Mouse (Mus musculus) left cerebral cortex, adult 9 months (tissue): Measurements from ENCODE around the gene Cacna1f.
A peak's percentile ranks its signal among the peaks of the same experiment; 100 is the strongest.

Source experiments
- DNase-seq, 2 experiments: peaks; one replicate each; pipeline ENCODE4 v3.0.0; 2022; ENCODE audit warnings: low spot score in 2 of 2

Gene Cacna1f

DNA sequence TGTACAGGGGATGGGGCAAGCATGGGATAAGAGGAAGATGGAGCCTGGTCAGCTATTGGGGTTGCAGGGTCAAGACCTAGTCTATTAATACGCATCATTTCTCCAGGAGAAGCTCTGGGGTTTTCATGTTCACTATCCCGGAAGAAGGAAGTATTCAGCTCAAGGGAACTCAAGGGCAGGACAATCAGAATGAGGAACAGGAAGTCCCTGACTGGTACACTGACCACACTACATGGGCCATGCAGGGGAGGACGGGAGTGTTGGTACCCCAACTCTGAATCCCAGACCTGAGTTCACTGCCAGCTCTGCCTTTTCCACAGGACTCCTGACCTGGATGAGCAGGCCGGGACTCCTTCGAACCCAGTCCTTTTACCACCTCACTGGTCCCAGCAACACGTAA is 25.7 kb downstream of the Cacna1f start:
- no peak for DNase-seq

DNA sequence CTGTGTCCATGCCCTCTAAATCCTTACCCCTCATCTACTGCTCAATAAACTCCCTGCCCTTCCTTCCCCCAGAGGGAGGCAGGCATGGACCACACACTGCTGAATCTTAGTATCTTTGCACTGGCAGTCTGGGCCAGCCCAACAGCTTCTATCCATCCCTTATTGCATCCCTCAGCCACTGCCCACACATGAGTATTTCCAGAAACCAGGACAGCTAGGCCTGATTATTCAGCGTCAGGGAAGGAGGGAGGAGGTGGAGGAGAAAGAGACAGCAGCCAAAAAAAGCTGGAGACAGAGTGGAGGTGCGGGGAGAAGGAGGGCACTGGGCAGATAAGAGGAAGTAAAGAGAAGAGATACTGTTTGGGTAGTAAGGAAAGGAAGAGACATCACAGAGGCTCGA is 28.2 kb downstream of the Cacna1f start:
- peak; percentile 51 to 72 for DNase-seq

DNA sequence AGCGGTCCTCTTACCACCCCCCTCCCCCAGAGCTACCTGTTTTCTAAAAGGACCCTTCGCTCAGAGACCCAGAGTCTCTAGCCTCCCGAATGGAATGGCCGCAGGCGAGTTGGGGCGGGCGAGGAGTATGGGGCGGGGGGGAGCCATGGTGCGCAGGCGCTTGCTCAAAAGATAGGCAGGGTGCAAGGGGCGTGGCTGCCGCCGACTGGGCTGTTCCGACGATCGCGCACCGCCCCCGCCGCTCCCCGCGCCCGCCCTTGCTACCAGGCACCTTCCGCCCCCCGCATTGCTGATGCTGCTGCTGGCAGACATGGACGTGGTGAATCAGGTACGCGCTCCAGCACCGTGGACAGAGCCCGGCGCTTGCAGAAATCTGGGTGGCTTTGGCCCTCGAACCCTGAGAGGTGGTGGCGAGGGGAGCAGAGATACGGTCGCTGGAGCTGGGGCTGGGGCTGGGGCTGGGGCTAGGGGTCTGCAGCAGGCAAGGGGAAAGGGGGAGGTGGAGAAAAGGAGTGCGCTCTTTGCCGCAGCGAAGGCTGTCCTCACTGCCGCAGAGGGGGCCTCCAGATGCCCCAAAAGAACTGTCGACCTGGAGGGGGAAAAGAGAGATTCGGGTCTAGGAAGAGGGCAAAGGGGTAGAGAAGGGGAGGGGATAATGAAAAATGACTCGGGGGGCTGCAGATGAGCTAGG is 31.7 kb downstream of the Cacna1f start, which contains the start of gene Syp:
TSS of gene Syp (plus strand) at position 71 of the 691 bp plus-strand sequence.
- peak; percentile 67 to 86 for DNase-seq

DNA sequence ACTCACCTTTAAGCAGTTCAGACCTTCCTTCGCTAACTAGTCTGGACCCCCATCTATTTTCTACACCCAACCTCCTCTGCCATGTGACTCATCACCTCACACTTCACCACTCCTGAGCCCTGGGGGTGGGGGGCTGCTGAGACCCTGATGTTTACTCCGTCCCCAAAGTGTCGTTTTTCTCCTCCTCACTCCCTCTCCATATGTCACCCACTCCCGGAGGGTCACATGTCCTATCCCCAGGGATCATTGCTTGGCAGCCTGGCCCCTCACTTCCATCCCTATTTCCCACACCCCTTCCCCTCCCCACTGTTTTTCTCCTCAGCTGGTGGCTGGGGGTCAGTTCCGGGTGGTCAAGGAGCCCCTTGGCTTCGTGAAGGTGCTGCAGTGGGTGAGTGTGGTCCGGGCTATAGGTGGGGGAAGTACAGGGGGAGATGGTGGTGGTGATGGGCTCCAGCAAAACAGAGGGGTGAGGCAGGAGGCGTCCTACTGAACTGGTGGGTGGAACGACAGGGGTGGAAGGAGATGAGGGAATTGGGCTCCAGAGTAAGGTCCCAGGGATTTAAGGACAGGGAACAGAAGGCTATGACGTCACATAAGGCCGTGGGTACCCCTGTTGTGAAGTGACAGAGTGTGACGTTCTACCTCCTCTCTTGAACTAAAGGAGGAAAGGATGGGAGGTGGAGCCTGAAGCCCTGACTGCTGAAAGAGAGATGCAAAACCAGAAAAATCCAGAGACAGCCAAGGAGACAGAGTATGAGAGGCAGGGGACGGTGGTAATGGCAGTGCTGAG is 32.8 kb downstream of the Cacna1f start:
- peak in 1 of 2 experiments; percentile 32 for DNase-seq

DNA sequence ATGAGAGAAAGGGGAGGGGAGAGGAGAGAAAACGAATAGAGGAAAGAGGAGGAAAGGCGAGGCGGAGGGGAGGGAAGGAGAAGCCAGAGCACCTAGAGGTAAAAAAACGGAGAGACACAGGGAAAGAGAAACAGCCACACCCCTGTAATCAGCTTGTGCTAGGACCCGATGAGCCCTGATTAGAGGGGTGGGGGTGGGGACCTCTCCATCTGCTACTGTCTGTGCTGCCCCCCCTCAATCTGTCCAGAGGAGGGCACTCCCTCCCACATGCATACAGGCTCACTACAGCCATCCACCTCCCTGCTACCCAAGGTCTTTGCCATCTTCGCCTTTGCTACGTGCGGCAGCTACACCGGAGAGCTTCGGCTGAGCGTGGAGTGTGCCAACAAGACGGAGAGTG is 33.9 kb downstream of the Cacna1f start:
- DNase-seq = no peak

DNA sequence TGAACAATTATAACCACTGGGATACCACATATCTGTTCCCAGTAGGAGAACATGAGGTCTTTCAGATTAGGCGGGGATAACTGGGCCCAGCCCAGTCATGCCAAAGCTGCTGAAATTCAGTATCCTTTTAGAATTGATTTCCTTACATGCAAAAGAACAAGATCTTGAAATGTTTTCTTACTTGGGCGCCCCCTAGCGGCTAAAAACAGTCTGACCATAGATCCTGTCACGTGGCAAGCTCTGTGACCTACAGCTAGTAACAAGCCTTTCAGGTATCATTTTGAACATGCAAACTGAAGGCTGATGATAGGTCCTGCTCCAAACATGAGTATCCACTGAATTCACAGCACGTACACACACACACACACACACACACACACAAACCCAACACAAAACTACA is 38.5 kb downstream of the Cacna1f start:
- peak; percentile 56 to 92 for DNase-seq

DNA sequence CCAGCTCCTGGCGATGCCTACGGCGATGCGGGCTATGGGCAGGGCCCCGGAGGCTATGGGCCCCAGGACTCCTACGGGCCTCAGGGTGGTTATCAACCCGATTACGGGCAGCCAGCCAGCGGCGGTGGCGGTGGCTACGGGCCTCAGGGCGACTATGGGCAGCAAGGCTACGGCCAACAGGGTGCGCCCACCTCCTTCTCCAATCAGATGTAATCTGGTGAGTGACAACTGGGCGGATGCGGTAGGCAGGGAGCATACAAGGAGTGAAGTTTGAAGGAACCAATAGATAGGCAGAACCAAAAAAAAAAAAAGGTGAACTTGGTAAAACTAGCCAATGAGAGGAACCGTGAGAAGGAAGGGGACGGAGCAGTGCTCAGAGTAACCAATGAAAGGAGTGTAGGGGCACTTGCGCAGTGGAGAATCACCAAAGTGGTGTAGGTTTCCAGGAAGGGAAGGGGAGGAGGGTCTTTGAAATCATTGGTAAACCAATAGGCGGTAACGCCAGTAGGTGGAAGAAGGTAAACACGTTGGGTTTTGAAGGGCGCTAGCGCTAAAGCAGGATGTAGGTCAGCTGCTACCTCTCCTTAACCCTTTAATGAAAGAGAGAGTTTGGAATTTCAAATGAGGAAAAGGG is 41.9 kb downstream of the Cacna1f start:
- peak; percentile 65 to 72 for DNase-seq

DNA sequence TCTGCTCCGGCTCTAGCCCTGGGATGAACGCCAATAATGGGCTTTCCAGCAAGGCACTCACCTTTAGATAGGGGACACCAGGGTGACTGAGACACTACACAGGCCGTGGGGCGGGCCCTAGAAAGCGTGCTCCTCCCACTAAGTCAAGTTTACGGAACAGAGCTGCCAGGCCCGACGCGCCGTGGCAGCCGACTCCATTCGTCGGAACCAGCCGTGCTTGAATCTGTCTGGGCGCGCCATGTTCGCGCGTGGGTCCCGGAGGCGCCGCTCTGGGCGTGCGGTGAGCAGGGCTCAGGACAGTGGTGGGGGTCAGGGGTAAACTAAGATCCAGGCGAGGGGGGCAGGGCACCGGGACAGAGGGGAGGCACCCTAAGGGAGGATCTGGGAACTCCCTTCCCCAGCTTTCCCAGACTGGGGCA is 50.3 kb downstream of the Cacna1f start, which contains the start of gene Prickle3:
TSS of gene Prickle3 (plus strand) at position 40 of the 419 bp plus-strand sequence.
- no peak for DNase-seq

DNA sequence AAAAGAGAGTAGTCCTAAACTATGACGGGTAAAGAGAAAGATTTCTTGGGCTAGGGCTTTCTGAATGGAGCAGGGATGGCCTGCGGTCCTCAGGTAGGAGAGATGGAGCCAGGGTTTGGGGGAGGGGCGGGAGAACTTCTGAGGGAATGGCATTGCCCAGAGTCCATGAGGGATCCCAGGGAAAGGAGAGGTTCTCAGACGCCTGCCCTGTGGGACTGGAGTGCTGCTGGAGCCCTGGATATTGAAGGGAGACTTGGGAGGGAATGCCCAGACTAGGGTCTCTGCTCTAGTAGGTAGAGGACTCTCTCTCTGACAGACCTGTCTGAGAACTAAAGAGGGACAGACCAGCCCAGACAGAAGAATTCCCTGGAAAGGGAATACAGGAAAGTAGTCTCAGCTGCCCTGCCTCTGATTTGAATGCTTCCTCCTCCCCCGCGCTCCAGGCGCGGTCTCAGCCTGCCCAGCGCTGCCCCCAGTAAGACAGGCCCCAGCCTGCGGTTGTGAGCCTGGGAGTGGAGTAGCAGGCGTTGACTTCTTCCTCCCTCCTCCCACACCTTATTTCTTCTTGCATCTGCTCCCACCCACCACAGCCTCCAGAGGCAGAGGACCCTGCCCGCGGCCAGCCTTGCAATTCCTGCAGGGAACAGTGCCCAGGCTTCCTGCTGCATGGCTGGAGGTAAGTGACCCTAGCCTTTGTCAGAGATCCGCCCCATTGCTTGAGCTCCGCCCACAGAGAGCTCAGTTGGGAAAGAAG is 51.3 kb downstream of the Cacna1f start:
- DNase-seq = no peak

DNA sequence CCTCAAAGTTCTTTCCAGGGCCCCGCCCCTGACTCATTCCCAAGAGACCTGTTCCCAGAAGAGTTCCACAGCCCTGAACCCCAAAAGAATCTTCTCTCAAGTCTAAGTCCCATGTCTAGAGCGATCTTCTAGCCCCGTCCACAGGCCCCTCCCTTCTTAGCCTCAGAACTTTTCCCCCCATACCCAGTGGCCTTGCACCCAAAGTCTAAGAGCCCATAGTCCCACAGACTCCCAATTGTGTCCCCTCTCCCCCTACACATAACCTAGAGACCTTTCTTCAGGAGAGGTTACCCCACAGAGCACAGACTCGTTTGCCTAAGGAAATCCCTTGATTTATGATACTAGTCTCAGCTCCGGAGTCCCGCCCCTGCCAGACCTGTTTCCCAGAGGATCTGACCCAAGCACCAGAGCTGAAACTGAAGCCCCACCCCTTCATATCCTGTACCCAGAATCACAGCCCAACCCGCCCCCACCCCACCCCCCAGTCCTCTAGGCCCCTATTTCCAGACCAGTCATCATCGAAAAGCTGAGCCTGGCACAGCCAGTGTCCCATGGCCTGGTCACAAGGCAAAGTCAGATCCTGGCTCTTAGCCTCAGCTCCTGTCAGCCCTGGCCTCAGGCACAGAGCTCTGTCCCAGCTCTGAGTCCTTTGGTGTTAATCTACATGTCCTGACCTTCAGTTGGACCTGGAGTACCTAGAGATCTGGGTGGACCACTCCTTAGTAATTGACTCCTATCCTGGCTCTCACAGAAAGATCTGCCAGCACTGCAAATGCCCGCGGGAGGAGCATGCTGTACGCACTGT is 52.1 kb downstream of the Cacna1f start:
- no peak for DNase-seq

DNA sequence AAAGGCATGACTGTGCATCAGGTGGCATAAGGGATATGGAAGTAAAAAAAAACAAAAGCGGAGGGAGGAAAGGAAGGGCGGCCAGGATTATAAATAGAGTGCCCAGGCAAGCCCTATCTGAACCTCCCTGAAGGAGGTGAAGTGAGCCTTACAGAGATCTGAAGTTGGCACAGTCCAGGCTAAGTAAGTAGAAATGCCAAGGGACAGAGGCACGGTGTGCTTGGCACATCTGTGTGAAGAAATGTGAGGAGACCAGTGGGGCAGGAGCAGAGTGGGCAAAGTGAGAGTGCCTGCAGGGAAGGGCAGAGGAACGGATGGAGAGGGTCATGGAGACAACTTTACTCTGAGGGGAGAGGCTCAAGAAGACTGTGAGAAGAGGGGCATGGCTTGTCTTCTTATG is 54.2 kb downstream of the Cacna1f start:
- DNase-seq = no peak

DNA sequence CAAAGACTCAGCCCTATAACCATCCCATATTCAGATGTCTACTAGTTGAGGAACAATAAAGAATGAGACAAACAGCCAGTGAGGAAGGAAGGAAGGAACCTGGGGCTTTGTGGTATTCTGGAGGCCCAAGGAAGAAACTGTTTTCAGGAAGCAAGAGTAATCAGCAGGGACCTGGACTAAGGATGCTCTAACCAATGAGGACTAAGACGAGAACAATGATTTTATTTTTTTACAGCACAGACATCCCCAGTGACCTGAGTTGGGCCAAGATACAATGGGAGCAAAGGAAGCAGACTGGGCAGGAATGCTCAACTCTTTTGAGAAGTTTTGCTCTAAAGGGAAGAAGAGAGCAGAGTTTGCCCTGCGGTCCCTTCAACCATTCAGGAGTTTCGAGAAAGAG is 56.1 kb downstream of the Cacna1f start:
- no peak for DNase-seq

DNA sequence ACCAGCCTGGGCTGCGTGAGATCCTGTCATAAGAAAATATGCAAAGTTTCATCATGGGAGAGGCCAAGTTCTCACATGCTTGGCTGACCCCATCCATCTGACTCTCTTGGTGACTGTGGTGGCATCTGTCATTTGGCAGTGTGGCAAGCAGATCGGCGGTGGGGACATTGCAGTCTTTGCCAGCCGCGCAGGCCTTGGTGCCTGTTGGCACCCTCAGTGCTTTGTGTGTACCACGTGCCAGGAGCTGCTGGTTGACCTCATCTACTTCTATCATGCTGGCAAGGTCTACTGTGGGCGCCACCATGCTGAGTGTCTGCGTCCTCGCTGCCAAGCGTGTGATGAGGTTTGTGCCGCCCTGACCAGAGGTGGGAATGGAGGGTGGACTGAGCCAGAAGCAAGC is 57.9 kb downstream of the Cacna1f start:
- DNase-seq = no peak

DNA sequence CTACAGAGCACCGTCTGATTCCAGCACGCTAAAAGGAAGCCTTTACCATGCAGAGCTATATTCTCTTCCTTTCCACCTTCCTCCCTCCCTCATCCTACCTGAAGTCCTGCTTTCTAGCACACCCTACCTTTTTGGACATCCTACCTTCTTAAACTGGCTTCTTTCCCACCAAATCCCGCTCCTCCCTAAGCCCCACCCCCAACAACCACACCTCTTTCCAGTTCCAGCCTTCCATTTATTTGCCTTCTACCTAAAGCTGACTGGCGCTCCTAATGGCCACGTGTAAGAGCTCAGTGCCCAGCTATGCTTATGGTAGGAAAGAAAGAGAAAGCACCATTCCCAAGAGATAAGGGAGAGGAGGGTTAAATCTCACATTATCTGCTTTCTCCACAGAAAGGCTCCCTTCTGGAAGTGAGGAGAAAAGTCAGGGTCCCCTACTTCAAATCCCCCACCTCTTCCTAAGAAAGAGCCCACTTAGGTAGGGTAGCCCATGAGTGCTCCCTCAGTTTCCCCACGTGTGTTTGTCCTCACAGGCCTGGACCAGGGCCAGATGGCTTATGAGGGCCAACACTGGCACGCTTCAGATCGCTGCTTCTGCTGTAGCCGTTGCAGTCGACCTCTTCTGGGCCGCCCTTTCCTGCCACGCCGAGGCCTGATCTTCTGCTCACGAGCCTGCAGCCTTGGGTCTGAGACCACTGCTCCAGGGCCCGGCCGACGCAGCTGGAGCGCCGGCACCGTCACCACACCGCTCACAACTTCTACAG is 59.0 kb downstream of the Cacna1f start:
- no peak for DNase-seq

DNA sequence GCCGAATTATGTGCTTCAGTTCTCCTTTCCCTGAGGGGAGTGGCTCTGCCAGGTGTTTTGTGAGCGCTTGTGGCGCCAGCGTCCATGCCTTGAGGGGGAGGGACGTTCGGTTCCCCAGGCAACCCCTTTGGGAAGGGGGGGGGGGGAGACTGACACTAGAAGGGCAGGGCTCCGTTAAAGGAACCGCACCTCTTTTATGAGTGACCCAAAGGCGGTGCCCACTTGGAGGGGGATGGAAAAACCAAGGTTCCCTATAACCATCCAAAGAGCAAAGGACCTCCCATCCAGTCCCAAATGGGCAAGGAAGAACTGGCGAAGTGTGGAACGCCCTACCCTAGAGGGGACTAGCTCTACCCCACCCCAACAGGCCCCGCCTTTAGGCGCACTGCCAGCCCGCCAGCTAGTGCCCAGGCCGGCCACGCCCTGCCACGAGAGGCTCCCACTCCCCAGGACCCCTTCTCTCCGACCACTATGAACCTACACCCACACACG is 63.6 kb downstream of the Cacna1f start:
- DNase-seq = peak in 1 of 2 experiments; percentile 23

DNA sequence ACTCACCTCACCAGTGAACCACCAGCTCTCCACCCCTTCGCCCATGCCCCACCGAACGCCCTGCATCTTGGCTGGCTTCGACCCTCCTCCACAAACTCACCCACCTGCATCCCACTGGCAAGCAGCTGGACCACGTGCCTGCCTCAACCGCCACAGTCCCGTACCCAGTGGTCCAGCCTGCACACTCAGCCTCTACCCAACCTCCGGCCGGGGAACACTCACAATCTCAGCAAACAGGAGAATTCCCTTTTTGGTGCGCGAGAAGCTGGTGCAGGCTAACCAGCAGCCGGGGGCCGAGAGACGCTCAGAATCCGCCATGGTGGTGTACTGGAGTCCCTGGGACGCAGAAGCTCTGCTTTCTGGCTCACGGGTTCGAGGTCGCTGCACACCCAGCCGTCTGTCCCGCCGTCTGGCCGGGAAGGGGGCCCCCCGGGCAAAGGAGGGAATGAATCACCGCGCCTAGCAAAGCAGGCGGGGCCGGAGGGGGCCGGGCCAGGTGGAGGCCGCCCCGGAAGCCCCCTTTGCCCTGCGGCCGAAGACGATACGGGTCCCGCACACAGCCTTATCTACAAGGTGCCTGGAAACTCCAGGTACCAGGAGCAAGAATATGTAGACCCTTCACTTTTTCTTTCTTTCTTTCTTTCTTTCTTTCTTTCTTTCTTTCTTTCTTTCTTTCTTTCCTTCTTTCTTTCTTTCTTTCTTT is 64.2 kb downstream of the Cacna1f start, which contains the start of gene Plp2:
TSS of gene Plp2 (minus strand) at position 470 of the 703 bp plus-strand sequence.
- no peak for DNase-seq

DNA sequence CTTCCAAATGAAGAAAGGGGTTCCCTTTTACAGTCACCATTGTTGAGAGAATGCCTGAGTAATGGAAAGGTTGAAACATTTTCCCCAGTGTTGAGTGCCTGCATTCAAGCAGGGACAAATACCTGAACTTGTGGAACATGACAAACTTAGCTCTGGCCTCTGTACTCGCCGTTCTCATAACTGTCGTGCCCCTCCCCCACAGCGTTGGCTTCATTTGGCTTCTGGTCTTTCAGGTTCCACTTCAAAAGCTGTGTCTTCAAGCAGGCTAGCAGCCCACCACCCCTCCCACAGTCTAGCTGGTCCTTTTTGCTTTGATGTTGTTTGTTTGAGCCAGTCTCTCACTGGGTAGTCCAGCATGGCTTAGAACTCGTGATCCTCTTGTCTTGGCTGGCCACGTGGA is 65.9 kb downstream of the Cacna1f start:
- no peak for DNase-seq

DNA sequence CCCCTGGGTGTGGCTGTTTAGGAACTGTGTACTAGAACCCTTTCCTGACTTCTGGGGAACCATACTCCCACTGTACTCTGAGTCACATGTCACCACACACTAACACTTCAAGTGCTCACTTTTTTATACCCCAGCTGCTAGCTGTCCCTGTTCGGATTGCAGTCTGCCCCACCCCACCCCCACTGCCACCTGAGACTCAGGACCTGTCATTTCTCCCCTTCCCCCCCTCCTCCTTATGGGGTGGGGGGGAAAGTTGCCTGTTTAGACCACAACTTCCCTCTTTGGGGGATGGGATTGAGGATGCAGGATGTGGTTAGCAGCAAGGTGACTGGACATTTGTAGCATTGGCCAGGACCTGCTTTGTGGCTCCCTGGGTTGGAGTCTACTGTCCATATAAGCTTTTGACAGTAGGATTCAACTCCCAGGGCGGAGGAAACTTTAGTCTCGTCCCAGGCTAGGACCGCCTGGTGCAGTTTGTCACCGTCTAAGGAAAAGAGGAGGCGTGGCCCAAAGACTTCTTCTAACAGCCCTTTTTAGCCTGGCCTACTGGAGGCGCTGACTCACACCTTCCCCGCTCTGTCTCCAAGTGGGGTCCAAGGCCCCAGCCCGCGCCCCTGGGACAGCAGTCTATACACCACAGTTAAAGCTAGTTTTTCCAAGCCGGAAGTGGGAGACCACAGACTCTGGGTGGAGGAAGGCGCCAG is 66.8 kb downstream of the Cacna1f start:
- no peak for DNase-seq
